Mouse (Mus musculus): Measurements from ENCODE around the gene Smbd1. TPM values are rescaled to one million over a fixed set of nuclear protein-coding genes. Genes with fewer than 3 reads are reported as not detected.

The Smbd1 gene
- total and polyA plus RNA-seq, 3 experiments, result not detected

GRCm38 (mm10) chr16:32858356-32858755 lies 48.1 kb upstream of the Smbd1 start:
- Histone ChIP-seq H3K79me2 (replicated peaks; ENCODE audit: control insufficient read depth, extremely low read depth, insufficient read depth, poor library complexity, severe bottlenecking) (0 out of 2 replicates have a peak, but pooled peaks cover 3% of the 10 kb centered on the region), H3K27me3 (replicated peaks) (no peaks in the 10 kb centered on the region), H3K4me2 (ENCODE audit: insufficient read depth, low read depth, poor library complexity, severe bottlenecking) (no peak overlapping the region), H3K9ac (ENCODE audit: insufficient read depth, low read depth) (no peak overlapping the region), H3K4me1 (ENCODE audit: control insufficient read depth in 1 of 2, insufficient read depth in 2 of 2) (peaks cover 16 to 83% of the 10 kb centered on the region in 2 experiments), H3K4me3 (replicated peaks in 1 of 3; ENCODE audit: low read depth in 2 of 3, low read length in 2 of 3, poor library complexity in 1 of 3) (no peak overlapping the region), H3K27ac (ENCODE audit: insufficient read depth, low read depth) (no peak overlapping the region), H3K36me3 (replicated peaks in 1 of 2; ENCODE audit: control insufficient read depth in 1 of 2, insufficient read depth in 1 of 2, low read length in 1 of 2) (peaks cover 3 to 48% of the 10 kb centered on the region in 2 experiments), H3K9me3 (replicated peaks; ENCODE audit: low read length) (no peaks in the 10 kb centered on the region)
- in situ Hi-C loops (cut with MboI; ENCODE audit: low pct_ligation_motif_present, low pct_unique_long_range_greater_than_20kb, low sequenced_read_pairs) (no loop called here), dilution Hi-C loops (cut with MboI; ENCODE audit: extremely low pct_ligation_motif_present, extremely low pct_unique_long_range_greater_than_20kb, low sequenced_read_pairs) (no loop called here)
- TF ChIP-seq SIN3A (IDR thresholded peaks at IDR 0.05; ENCODE audit: low read length), result no peak
- no peak for TF ChIP-seq ZMIZ1 (IDR thresholded peaks at IDR 0.05; ENCODE audit: low read depth, low read length)
- no peak for TF ChIP-seq POLR2A (IDR thresholded peaks at IDR 0.05; ENCODE audit: low read depth, low read length)
- no peak for TF ChIP-seq TBP (conservative IDR thresholded peaks at IDR 0.05; ENCODE audit: low read depth, low read length)
- TF ChIP-seq E2F4 (IDR thresholded peaks at IDR 0.05; ENCODE audit: insufficient replicate concordance, low read depth, low read length), result no peak
- no peak for TF ChIP-seq MXI1 (IDR thresholded peaks at IDR 0.05; ENCODE audit: low read depth, low read length)
- TF ChIP-seq ELF1 (IDR thresholded peaks at IDR 0.05; ENCODE audit: low read depth, low read length), result no peak
- TF ChIP-seq RAD21 (IDR thresholded peaks at IDR 0.05; ENCODE audit: low read depth, low read length), result no peak
- TF ChIP-seq USF2 (conservative IDR thresholded peaks at IDR 0.05; ENCODE audit: low read depth, low read length), result no peak
- TF ChIP-seq MAZ (IDR thresholded peaks at IDR 0.05; ENCODE audit: low read depth, low read length), result no peak
- no peak for TF ChIP-seq TCF12 (IDR thresholded peaks at IDR 0.05; ENCODE audit: low read depth, low read length)
- no peak for TF ChIP-seq SMC3 (IDR thresholded peaks at IDR 0.05; ENCODE audit: low read depth, low read length)
- TF ChIP-seq GABPA (IDR thresholded peaks at IDR 0.05; ENCODE audit: insufficient replicate concordance, low read depth, low read length), result no peak
- TF ChIP-seq ETS1 (conservative IDR thresholded peaks at IDR 0.05; ENCODE audit: low read depth, low read length), result no peak
- TF ChIP-seq UBTF (IDR thresholded peaks at IDR 0.05; ENCODE audit: low read depth, low read length), result no peak
- TF ChIP-seq PAX5 (IDR thresholded peaks at IDR 0.05; ENCODE audit: low read length), result no peak
- no peak for TF ChIP-seq MEF2A (IDR thresholded peaks at IDR 0.05; ENCODE audit: borderline replicate concordance, low read depth, low read length)
- TF ChIP-seq EP300 (IDR thresholded peaks at IDR 0.05; ENCODE audit: low read length), result no peak
- TF ChIP-seq JUN (IDR thresholded peaks at IDR 0.05; ENCODE audit: insufficient read depth, low read depth, low read length), result no peak
- no peak for TF ChIP-seq RCOR1 (conservative IDR thresholded peaks at IDR 0.05; ENCODE audit: low read depth, low read length)
- DNase-seq (ENCODE audit: extremely low read depth), result no peak

GRCm38 (mm10) chr16:32856751-32857150 lies 46.5 kb upstream of the Smbd1 start:
- H3K9me3 ChIP-seq (replicated peaks; ENCODE audit: low read length), result no peaks in the 10 kb centered on the region
- in situ Hi-C loops (cut with MboI; ENCODE audit: low pct_ligation_motif_present, low pct_unique_long_range_greater_than_20kb, low sequenced_read_pairs) (no loop called here), dilution Hi-C loops (cut with MboI; ENCODE audit: extremely low pct_ligation_motif_present, extremely low pct_unique_long_range_greater_than_20kb, low sequenced_read_pairs) (no loop called here)
- no peak overlapping the region for H3K27ac ChIP-seq (ENCODE audit: insufficient read depth, low read depth)
- H3K36me3 ChIP-seq (replicated peaks in 1 of 2; ENCODE audit: control insufficient read depth in 1 of 2, insufficient read depth in 1 of 2, low read length in 1 of 2), result peaks cover 7 to 51% of the 10 kb centered on the region in 2 experiments
- no peaks in the 10 kb centered on the region for H3K27me3 ChIP-seq (replicated peaks)
- no peak overlapping the region for H3K4me3 ChIP-seq (replicated peaks in 1 of 3; ENCODE audit: low read depth in 2 of 3, low read length in 2 of 3, poor library complexity in 1 of 3)
- no peak overlapping the region for H3K9ac ChIP-seq (ENCODE audit: insufficient read depth, low read depth)
- no peak overlapping the region for H3K4me2 ChIP-seq (ENCODE audit: insufficient read depth, low read depth, poor library complexity, severe bottlenecking)
- no peak for DNase-seq (ENCODE audit: extremely low read depth)
- TF ChIP-seq MAZ (IDR thresholded peaks at IDR 0.05; ENCODE audit: low read depth, low read length) (no peak), NRF1 (IDR thresholded peaks at IDR 0.05; ENCODE audit: low read depth, low read length) (no peak), ZKSCAN1 (IDR thresholded peaks at IDR 0.05; ENCODE audit: borderline replicate concordance, low read depth, low read length) (no peak), ZMIZ1 (IDR thresholded peaks at IDR 0.05; ENCODE audit: low read depth, low read length) (no peak), EP300 (IDR thresholded peaks at IDR 0.05; ENCODE audit: low read length) (no peak), ETS1 (conservative IDR thresholded peaks at IDR 0.05; ENCODE audit: low read depth, low read length) (no peak), PAX5 (IDR thresholded peaks at IDR 0.05; ENCODE audit: low read length) (no peak), MXI1 (IDR thresholded peaks at IDR 0.05; ENCODE audit: low read depth, low read length) (no peak), GABPA (IDR thresholded peaks at IDR 0.05; ENCODE audit: insufficient replicate concordance, low read depth, low read length) (no peak)
- 0 out of 2 replicates have a peak, but pooled peaks cover 3% of the 10 kb centered on the region for H3K79me2 ChIP-seq (replicated peaks; ENCODE audit: control insufficient read depth, extremely low read depth, insufficient read depth, poor library complexity, severe bottlenecking)
- H3K4me1 ChIP-seq (ENCODE audit: control insufficient read depth in 1 of 2, insufficient read depth in 2 of 2), result peaks cover 9 to 68% of the 10 kb centered on the region in 2 experiments; a peak in 3 of 4 replicates
